In the genomic region with DNA sequence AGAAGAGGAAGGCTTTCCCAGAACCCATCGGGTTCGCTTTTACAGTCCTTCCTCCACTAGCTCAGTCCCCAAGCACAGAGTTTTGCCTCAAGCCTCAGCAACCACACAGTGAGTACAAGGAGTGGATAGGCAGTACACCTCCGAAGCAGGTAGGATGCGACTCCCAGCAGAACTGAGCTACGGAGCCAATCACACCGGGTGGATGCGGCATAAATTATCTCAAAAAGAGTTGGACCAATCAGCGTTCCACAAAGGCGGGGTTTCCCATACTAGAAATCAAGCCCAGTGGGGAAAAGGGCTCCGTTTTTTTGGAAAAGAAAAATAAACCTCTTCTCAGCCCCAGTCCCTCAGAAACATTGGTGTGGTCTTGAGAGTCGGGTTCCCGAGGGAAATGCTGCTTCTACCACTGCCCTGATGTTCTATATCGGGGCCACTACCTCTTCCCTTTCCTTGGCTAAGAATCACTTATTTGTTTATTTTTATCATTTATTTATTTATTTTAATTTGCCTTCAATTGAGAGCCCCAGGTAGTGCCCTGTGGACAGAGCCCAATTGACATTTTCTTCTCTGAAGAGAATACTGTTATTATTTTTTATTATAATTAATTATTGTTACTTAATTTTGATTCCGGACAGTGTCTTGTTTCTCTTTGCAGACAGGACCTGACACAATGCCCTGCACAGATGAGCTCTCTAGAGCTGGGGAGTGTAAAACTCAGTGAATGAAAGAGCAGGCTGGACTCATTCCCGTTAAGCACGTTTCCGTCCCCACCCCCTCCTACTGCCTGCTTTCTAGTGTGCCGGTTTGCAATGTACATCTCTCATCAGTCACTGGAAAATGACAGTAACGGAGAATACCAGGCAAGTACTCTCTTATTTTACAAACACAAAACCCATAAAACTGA, we compare ENCODE assay signal across 7 mouse cellular contexts. TPM values are rescaled to one million over a fixed set of nuclear protein-coding genes. Genes with fewer than 3 reads are reported as not detected.
A peak's percentile ranks its signal among the peaks of the same experiment; 100 is the strongest.
DNase-seq lines count a peak whose midpoint lies in the region; ATAC-seq and TF ChIP-seq lines count a peak whose summit lies in the region.

A gene (minus strand): TSS at position 426 of the 904 bp plus-strand sequence.

- TF ChIP-seq POLR2A in limb, embryonic 14.5 days (IDR thresholded peaks at IDR 0.05; ENCODE audit: borderline replicate concordance, extremely low read depth, insufficient read depth, insufficient read length): no peak

- peak; percentile 2 for DNase-seq in ovary, postnatal 36 days (ENCODE audit: low spot score)
- no peak for DNase-seq in ovary, adult 18-20 months (ENCODE audit: low spot score)
- DNase-seq in embryonic facial prominence, embryonic 11.5 days (ENCODE audit: low spot score): peak; percentile 62
- peak; percentile 52 for DNase-seq in intestine, embryonic 14.5 days (ENCODE audit: low spot score)
- DNase-seq in limb, embryonic 14.5 days (ENCODE audit: low spot score): peak; percentile 13
- no peak for DNase-seq in urinary bladder, adult 18-20 months (ENCODE audit: low spot score in 2 of 2)

- H3K4me1 ChIP-seq in embryonic facial prominence, embryonic 11.5 days (ENCODE audit: control insufficient read depth, insufficient read depth, low read length): no peaks in the 10 kb centered on the region
- H3K4me1 ChIP-seq in intestine, embryonic 14.5 days (replicated peaks; ENCODE audit: control insufficient read depth, insufficient read depth, low read length): no peaks in the 10 kb centered on the region
- H3K4me1 ChIP-seq in limb, embryonic 14.5 days (ENCODE audit: control insufficient read depth, insufficient read depth, low read length): no peaks in the 10 kb centered on the region
- H3K4me1 ChIP-seq in stomach, embryonic 15.5 days: no peaks in the 10 kb centered on the region

- H3K27ac ChIP-seq in embryonic facial prominence, embryonic 11.5 days (replicated peaks; ENCODE audit: low read depth, low read length): no peak within 1 kb of the TSS
- no peak within 1 kb of the TSS for H3K27ac ChIP-seq in intestine, embryonic 14.5 days (ENCODE audit: low read depth)
- H3K27ac ChIP-seq in limb, embryonic 14.5 days (replicated peaks; ENCODE audit: low read depth, low read length): no peak within 1 kb of the TSS
- H3K27ac ChIP-seq in stomach, embryonic 15.5 days: no peak within 1 kb of the TSS

- H3K4me2 ChIP-seq in embryonic facial prominence, embryonic 11.5 days (ENCODE audit: low read depth, low read length): peak within 1 kb of the TSS; percentile 48
- H3K4me2 ChIP-seq in intestine, embryonic 14.5 days (ENCODE audit: low read length): peak within 1 kb of the TSS; percentile 48
- H3K4me2 ChIP-seq in limb, embryonic 14.5 days (replicated peaks; ENCODE audit: low read depth, low read length, severe bottlenecking): peak within 1 kb of the TSS; percentile 45
- peak within 1 kb of the TSS; percentile 50 for H3K4me2 ChIP-seq in stomach, embryonic 15.5 days

- H3K9me3 ChIP-seq in embryonic facial prominence, embryonic 11.5 days (replicated peaks; ENCODE audit: control insufficient read depth, low read length): no peaks in the 10 kb centered on the region
- no peaks in the 10 kb centered on the region for H3K9me3 ChIP-seq in intestine, embryonic 14.5 days (ENCODE audit: control insufficient read depth, low read length)
- no peaks in the 10 kb centered on the region for H3K9me3 ChIP-seq in limb, embryonic 14.5 days (ENCODE audit: control insufficient read depth, low read length)
- no peaks in the 10 kb centered on the region for H3K9me3 ChIP-seq in stomach, embryonic 15.5 days

- 1% methylated on average over 19 of the region's 19 CpGs for WGBS in embryonic facial prominence, embryonic 11.5 days
- WGBS in intestine, embryonic 14.5 days: 5% methylated on average over 19 of the region's 19 CpGs
- 3% methylated on average over 19 of the region's 19 CpGs for WGBS in limb, embryonic 14.5 days
- WGBS in stomach, embryonic 15.5 days: 7% methylated on average over 19 of the region's 19 CpGs

- ATAC-seq in embryonic facial prominence, embryonic 11.5 days (replicated peaks; ENCODE audit: insufficient number of reproducible peaks, low FRiP score, low TSS enrichment, low read depth): peak; percentile 91
- peak; percentile 62; the same call in 1 of the 2 replicates for ATAC-seq in intestine, embryonic 14.5 days (replicated peaks; ENCODE audit: low FRiP score, low TSS enrichment, low read depth)
- peak; percentile 70 for ATAC-seq in limb, embryonic 14.5 days (ENCODE audit: low FRiP score, low read depth)
- ATAC-seq in stomach, embryonic 15.5 days (ENCODE audit: insufficient read depth, low FRiP score, low read depth): peak; percentile 43; the same call in 1 of the 2 replicates

- H3K4me3 ChIP-seq in embryonic facial prominence, embryonic 11.5 days (ENCODE audit: low read depth, low read length): peak within 1 kb of the TSS; percentile 5
- peak within 1 kb of the TSS; percentile 18 for H3K4me3 ChIP-seq in intestine, embryonic 14.5 days (ENCODE audit: low read depth, low read length)
- peak within 1 kb of the TSS; percentile 20 for H3K4me3 ChIP-seq in limb, embryonic 14.5 days (replicated peaks; ENCODE audit: low read length)
- peak within 1 kb of the TSS; percentile 23 for H3K4me3 ChIP-seq in stomach, embryonic 15.5 days (replicated peaks)

- H3K27me3 ChIP-seq in embryonic facial prominence, embryonic 11.5 days (ENCODE audit: control insufficient read depth, insufficient read depth, low read length): no peaks in the 10 kb centered on the region
- 0 out of 2 replicates have a peak, but pooled peaks cover 2% of the 10 kb centered on the region for H3K27me3 ChIP-seq in intestine, embryonic 14.5 days (replicated peaks; ENCODE audit: control insufficient read depth, insufficient read depth, low read length)
- H3K27me3 ChIP-seq in limb, embryonic 14.5 days (ENCODE audit: control insufficient read depth, insufficient read depth, low read length): no peaks in the 10 kb centered on the region
- H3K27me3 ChIP-seq in stomach, embryonic 15.5 days (replicated peaks): no peaks in the 10 kb centered on the region

- peak within 1 kb of the TSS; percentile 18; the same call in 1 of the 2 replicates for H3K9ac ChIP-seq in embryonic facial prominence, embryonic 11.5 days (replicated peaks; ENCODE audit: low read length)
- no peak within 1 kb of the TSS for H3K9ac ChIP-seq in intestine, embryonic 14.5 days (ENCODE audit: low read length)
- no peak within 1 kb of the TSS for H3K9ac ChIP-seq in limb, embryonic 14.5 days (ENCODE audit: low read depth, low read length, severe bottlenecking)
- H3K9ac ChIP-seq in stomach, embryonic 15.5 days: no peak within 1 kb of the TSS

- H3K36me3 ChIP-seq in embryonic facial prominence, embryonic 11.5 days (replicated peaks; ENCODE audit: control insufficient read depth, insufficient read depth, low read depth, low read length): no peaks in the 10 kb centered on the region
- H3K36me3 ChIP-seq in intestine, embryonic 14.5 days (ENCODE audit: control insufficient read depth, insufficient read depth, low read length): no peaks in the 10 kb centered on the region
- H3K36me3 ChIP-seq in limb, embryonic 14.5 days (ENCODE audit: control insufficient read depth, insufficient read depth, low read length): no peaks in the 10 kb centered on the region
- H3K36me3 ChIP-seq in stomach, embryonic 15.5 days: no peaks in the 10 kb centered on the region

RNA-seq across cellular contexts. Expression of the gene that starts here (rescaled TPM):
- polyA plus RNA-seq in embryonic facial prominence, embryonic 11.5 days (2014; fragmentation: Nextera tagmentation; extraction: Ambion mirVana): 0.07 and 0.13 TPM in 2 replicates
- polyA plus RNA-seq in intestine, embryonic 14.5 days (2014; fragmentation: Nextera tagmentation; extraction: Ambion mirVana): 0.08 TPM in 1 of 2 replicates, not detected in the other
- 0.01 TPM in 1 of 2 replicates, not detected in the other for polyA plus RNA-seq in limb, embryonic 14.5 days (2012; rRNA removed)
- not detected in 2 replicates for polyA plus RNA-seq in limb, embryonic 14.5 days (2014; fragmentation: Nextera tagmentation; extraction: Ambion mirVana)
- polyA plus RNA-seq in stomach, embryonic 15.5 days (2015; fragmentation: Nextera tagmentation; extraction: Ambion mirVana): 0.12 and 0.23 TPM in 2 replicates

Comparison
In these comparisons a context has a peak if more than half of its experiments do, and no peak if none do; other contexts are left out.
1. Peak in DNase-seq, ATAC-seq, H3K4me3 ChIP-seq, H3K9ac ChIP-seq and H3K4me2 ChIP-seq in embryonic facial prominence, embryonic 11.5 days; RNA of the gene not detected or under 1 TPM.
2. Peak in DNase-seq, ATAC-seq, H3K4me3 ChIP-seq and H3K4me2 ChIP-seq in intestine, embryonic 14.5 days; RNA of the gene not detected or under 1 TPM.
3. Peak in DNase-seq, ATAC-seq, H3K4me3 ChIP-seq and H3K4me2 ChIP-seq in limb, embryonic 14.5 days; RNA of the gene not detected or under 1 TPM.
4. Peak in ATAC-seq, H3K4me3 ChIP-seq and H3K4me2 ChIP-seq in stomach, embryonic 15.5 days; RNA of the gene not detected or under 1 TPM.